Mouse (Mus musculus) brown adipose tissue, adult 24 weeks (tissue): ENCODE results near the gene Cpt1c. TPM values are rescaled to one million over a fixed set of nuclear protein-coding genes. Genes with fewer than 3 reads are reported as not detected.

Experiments
- H3K27ac ChIP-seq: fragments of 200-500 bp; replicated peaks from 2 replicates; pipeline ENCODE4 v1.5.1; 2012; ENCODE audit warnings: low read depth, mild to moderate bottlenecking, low read length
- H3K4me1 ChIP-seq: fragments of 200-500 bp; 2 replicates; pipeline ENCODE4 v1.6.1; 2012; ENCODE audit warnings: low read length, mixed read lengths; ENCODE audit not compliant: control insufficient read depth, insufficient read depth, insufficient read length
- H3K4me3 ChIP-seq: fragments of 200-500 bp; 2 replicates; pipeline ENCODE4 v1.5.1; 2012; ENCODE audit warnings: low read depth, mild to moderate bottlenecking, low read length, moderate library complexity; ENCODE audit not compliant: insufficient read depth
- polyA plus RNA-seq: library from polyadenylated mRNA; stranded (reverse); fragments of >200 nt; gene quantifications from 2 replicates; pipeline ENCODE4 v1.2.4, GENCODE M21; 2012; ENCODE audit not compliant: missing spikeins, insufficient read depth, insufficient read length

Cpt1c gene
- polyA plus RNA-seq, 1 experiment, result 0.75 TPM

GRCm38 (mm10) chr7:45007141-45007540, 32.5 kb upstream of the Cpt1c start:
- Histone ChIP-seq H3K4me3 (no peak overlapping the region), H3K27ac (no peak overlapping the region), H3K4me1 (no peaks in the 10 kb centered on the region)

- Histone ChIP-seq H3K4me1 (no peaks in the 10 kb centered on the region), H3K27ac (no peak overlapping the region), H3K4me3 (no peak overlapping the region)
Measured at GRCm38 (mm10) chr7:45006503-45006902, 31.9 kb upstream of the Cpt1c start.

- H3K4me3 ChIP-seq, result no peak overlapping the region
- no peaks in the 10 kb centered on the region for H3K4me1 ChIP-seq
- no peak overlapping the region for H3K27ac ChIP-seq
Measured at GRCm38 (mm10) chr7:45005321-45005992, 30.8 kb upstream of the Cpt1c start.

GRCm38 (mm10) chr7:45004546-45004945, 29.9 kb upstream of the Cpt1c start:
- H3K4me1 ChIP-seq, result peaks cover under 1% of the 10 kb centered on the region; the same call in 1 of the 2 replicates
- no peak overlapping the region for H3K4me3 ChIP-seq
- H3K27ac ChIP-seq, result no peak overlapping the region

- Histone ChIP-seq H3K27ac (no peak overlapping the region), H3K4me3 (no peak overlapping the region), H3K4me1 (peaks cover 6% of the 10 kb centered on the region)
Measured at GRCm38 (mm10) chr7:45002440-45002839, 27.8 kb upstream of the Cpt1c start.

GRCm38 (mm10) chr7:45000539-45001114, 26.0 kb upstream of the Cpt1c start:
- H3K27ac ChIP-seq, result no peak overlapping the region
- peaks cover 10% of the 10 kb centered on the region for H3K4me1 ChIP-seq

GRCm38 (mm10) chr7:44999753-45000152, 25.1 kb upstream of the Cpt1c start:
- Histone ChIP-seq H3K4me1 (peaks cover 10% of the 10 kb centered on the region), H3K4me3 (peak overlapping the region; percentile 14), H3K27ac (peak overlapping the region; percentile 82)

More at GRCm38 (mm10) chr7:45000539-45001114, 26.0 kb upstream of the Cpt1c start:
- no peak overlapping the region for H3K4me3 ChIP-seq

- Histone ChIP-seq H3K27ac (peak within 1 kb of the TSS; percentile 93), H3K4me1 (peaks cover 10% of the 10 kb centered on the region), H3K4me3 (peak within 1 kb of the TSS; percentile 85)
Measured at GRCm38 (mm10) chr7:44998501-44998955, 23.9 kb upstream of the Cpt1c start, which contains the start of gene Bcl2l12. Gene Bcl2l12, minus strand, starts transcription at chr7:44998712.

- Histone ChIP-seq H3K4me3 (peak overlapping the region; percentile 85), H3K27ac (peak overlapping the region; percentile 93), H3K4me1 (peaks cover 10% of the 10 kb centered on the region)
Measured at GRCm38 (mm10) chr7:44997940-44998428, 23.3 kb upstream of the Cpt1c start.

- Histone ChIP-seq H3K4me3 (peak within 1 kb of the TSS; percentile 92), H3K27ac (peak within 1 kb of the TSS; percentile 93), H3K4me1 (peaks cover 10% of the 10 kb centered on the region)
Measured at GRCm38 (mm10) chr7:44997231-44997939, 22.7 kb upstream of the Cpt1c start, which contains the start of gene Irf3. Gene Irf3, plus strand, starts transcription at chr7:44997648.

GRCm38 (mm10) chr7:44996672-44997071, 22.0 kb upstream of the Cpt1c start:
- peak overlapping the region; percentile 44; the same call in 1 of the 2 replicates for H3K27ac ChIP-seq
- H3K4me1 ChIP-seq, result peaks cover 10% of the 10 kb centered on the region
- peak overlapping the region; percentile 92 for H3K4me3 ChIP-seq

GRCm38 (mm10) chr7:44986879-44987718, 12.4 kb upstream of the Cpt1c start:
- peaks cover 5% of the 10 kb centered on the region; the same call in 1 of the 2 replicates for H3K4me1 ChIP-seq
- peak overlapping the region; percentile 82 for H3K27ac ChIP-seq
- peak overlapping the region; percentile 74 for H3K4me3 ChIP-seq

GRCm38 (mm10) chr7:44986192-44986878, 11.7 kb upstream of the Cpt1c start, which contains the start of gene Prmt1:
Gene Prmt1, minus strand, starts transcription at chr7:44986568.
- H3K4me1 ChIP-seq, result peaks cover 5% of the 10 kb centered on the region; the same call in 1 of the 2 replicates
- H3K27ac ChIP-seq, result peak within 1 kb of the TSS; percentile 82

More at GRCm38 (mm10) chr7:44986192-44986878, 11.7 kb upstream of the Cpt1c start, which contains the start of gene Prmt1:
- peak within 1 kb of the TSS; percentile 92 for H3K4me3 ChIP-seq
